Mouse (Mus musculus) midbrain, postnatal 0 days (tissue): ENCODE results near the gene Cnn2. TPM values are rescaled to one million over a fixed set of nuclear protein-coding genes. Genes with fewer than 3 reads are reported as not detected.

Source experiments
- ATAC-seq: fragments of 200-750 bp; cut with Nextera tagmentation; 2 replicates; pipeline ENCODE4 v1.8.0; 2017; ENCODE audit warnings: moderate number of reproducible peaks, mild to moderate bottlenecking, moderate TSS enrichment, moderate library complexity; ENCODE audit not compliant: low FRiP score
- DNase-seq: peaks from one replicate; pipeline ENCODE4 v3.0.0-alpha.2; 2015; ENCODE audit warnings: low spot score
- H3K27ac ChIP-seq: fragments of 300-500 bp; sonication (generic); 2 replicates; pipeline ENCODE4 v1.5.1; 2014; ENCODE audit warnings: low read depth, mild to moderate bottlenecking, low read length, mixed read lengths
- H3K27me3 ChIP-seq: fragments of 300-500 bp; sonication (generic); 2 replicates; pipeline ENCODE4 v1.6.1; 2014; ENCODE audit warnings: low read length, control low read depth, mixed read lengths; ENCODE audit not compliant: insufficient read depth
- H3K36me3 ChIP-seq: fragments of 300-500 bp; sonication (generic); 2 replicates; pipeline ENCODE4 v1.6.1; 2014; ENCODE audit warnings: low read length, control low read depth, mixed read lengths; ENCODE audit not compliant: insufficient read depth
- H3K4me1 ChIP-seq: fragments of 300-500 bp; sonication (generic); 2 replicates; pipeline ENCODE4 v1.6.1; 2014; ENCODE audit warnings: mild to moderate bottlenecking, control low read depth, antibody characterized with exemption, low read length, mixed read lengths; ENCODE audit not compliant: insufficient read depth
- H3K4me2 ChIP-seq: fragments of 300-500 bp; sonication (generic); 2 replicates; pipeline ENCODE4 v1.6.1; 2014; ENCODE audit warnings: low read depth, mild to moderate bottlenecking, low read length, mixed read lengths; ENCODE audit not compliant: poor library complexity, severe bottlenecking
- H3K4me3 ChIP-seq: fragments of 300-500 bp; sonication (generic); 2 replicates; pipeline ENCODE4 v1.5.1; 2014; ENCODE audit warnings: low read depth, mild to moderate bottlenecking, low read length, moderate library complexity
- H3K9ac ChIP-seq: fragments of 300-500 bp; sonication (generic); replicated peaks from 2 replicates; pipeline ENCODE4 v1.6.1; 2014; ENCODE audit warnings: mild to moderate bottlenecking, low read length, moderate library complexity, mixed read lengths; ENCODE audit not compliant: poor library complexity, severe bottlenecking
- H3K9me3 ChIP-seq: fragments of 300-500 bp; sonication (generic); 2 replicates; pipeline ENCODE4 v1.6.1; 2016; ENCODE audit warnings: low read length, control low read depth
- CTCF ChIP-seq: IDR thresholded peaks from 2 replicates; pipeline ENCODE4 v1.5.1; 2016; ENCODE audit warnings: antibody characterized with exemption, mild to moderate bottlenecking
- WGBS: fragments of 180-500 bp; shearing (Covaris S2); extraction: QIAGEN DNeasy Blood & Tissue Kit; methylation state at CpG from one replicate; pipeline ENCODE4 v1.1.7; 2014; 5-methylcytosine and 5-hydroxymethylcytosine counted together
- polyA plus RNA-seq: library from polyadenylated mRNA; unstranded; fragments of >200 nt; fragmentation: Nextera tagmentation; extraction: Ambion mirVana; gene quantifications from 2 replicates; pipeline ENCODE4 v1.2.1, GENCODE M21; 2015
- total RNA-seq: library from RNA; depleted of rRNA; stranded (reverse); fragments of >200 nt; gene quantifications from 2 replicates; pipeline ENCODE4 v1.2.3, GENCODE M21; 2014

Cnn2 gene
- total and polyA plus RNA-seq, 2 experiments from 2014 or later = 12.6 to 19.5 TPM

DNA sequence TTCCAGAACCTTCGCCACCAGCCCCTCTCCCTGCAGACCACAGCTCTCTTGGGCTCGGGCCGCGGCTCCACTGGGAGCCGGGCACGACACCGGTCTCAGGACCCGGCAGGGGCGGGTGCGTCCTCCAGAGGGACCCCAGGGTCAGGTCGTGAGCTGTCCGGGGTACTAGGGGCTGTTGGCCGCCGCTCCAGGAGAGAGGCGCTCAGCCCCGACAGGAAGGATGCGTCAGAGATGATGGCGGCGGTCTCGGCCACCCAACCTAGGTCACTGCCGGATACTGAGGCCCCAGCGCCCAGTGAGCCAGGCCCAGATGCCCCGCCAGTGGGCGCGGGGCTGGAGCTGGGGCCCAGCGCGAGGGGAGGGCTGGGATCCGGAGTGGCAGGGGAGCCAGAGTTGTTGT, 11.1 kb upstream of the Cnn2 start:
- H3K36me3 ChIP-seq = peaks cover 42% of the 10 kb centered on the region
- peaks cover 4% of the 10 kb centered on the region for H3K4me1 ChIP-seq
- ATAC-seq (no peak), DNase-seq (no peak)
- 84% methylated on average over 27 of the region's 28 CpGs for WGBS
- no peak overlapping the region for H3K4me2 ChIP-seq
- H3K27ac ChIP-seq = no peak overlapping the region
- TF ChIP-seq CTCF = no peak
- no peaks in the 10 kb centered on the region for H3K27me3 ChIP-seq
- no peak overlapping the region for H3K9ac ChIP-seq
- no peak overlapping the region for H3K4me3 ChIP-seq
- H3K9me3 ChIP-seq = no peaks in the 10 kb centered on the region

DNA sequence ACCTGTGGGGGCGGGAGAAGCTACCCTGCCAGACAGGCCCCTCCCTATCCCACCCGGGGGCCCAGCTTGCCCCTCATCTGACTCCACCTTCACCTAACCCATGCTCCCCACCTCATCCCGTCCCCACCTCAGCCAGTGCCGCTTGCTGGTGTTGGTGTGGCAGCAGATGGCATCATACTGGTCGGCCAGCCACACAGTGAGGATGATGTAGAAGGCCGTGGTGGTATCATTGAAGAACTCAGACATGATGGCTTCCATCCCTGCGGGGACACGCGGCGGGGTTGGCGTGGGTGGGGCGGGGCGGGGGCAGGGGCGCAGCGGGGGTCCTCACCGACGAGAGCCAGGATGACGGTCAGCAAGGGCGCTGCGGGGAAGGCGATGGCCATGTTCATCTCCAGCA, 10.3 kb upstream of the Cnn2 start:
- Histone ChIP-seq H3K27ac (no peak overlapping the region), H3K27me3 (no peaks in the 10 kb centered on the region), H3K4me3 (no peak overlapping the region), H3K36me3 (peaks cover 42% of the 10 kb centered on the region), H3K9ac (no peak overlapping the region), H3K9me3 (no peaks in the 10 kb centered on the region), H3K4me2 (no peak overlapping the region), H3K4me1 (peaks cover 11% of the 10 kb centered on the region)
- 97% methylated on average over 18 of the region's 21 CpGs for WGBS
- ATAC-seq (no peak), DNase-seq (no peak)
- no peak for TF ChIP-seq CTCF

DNA sequence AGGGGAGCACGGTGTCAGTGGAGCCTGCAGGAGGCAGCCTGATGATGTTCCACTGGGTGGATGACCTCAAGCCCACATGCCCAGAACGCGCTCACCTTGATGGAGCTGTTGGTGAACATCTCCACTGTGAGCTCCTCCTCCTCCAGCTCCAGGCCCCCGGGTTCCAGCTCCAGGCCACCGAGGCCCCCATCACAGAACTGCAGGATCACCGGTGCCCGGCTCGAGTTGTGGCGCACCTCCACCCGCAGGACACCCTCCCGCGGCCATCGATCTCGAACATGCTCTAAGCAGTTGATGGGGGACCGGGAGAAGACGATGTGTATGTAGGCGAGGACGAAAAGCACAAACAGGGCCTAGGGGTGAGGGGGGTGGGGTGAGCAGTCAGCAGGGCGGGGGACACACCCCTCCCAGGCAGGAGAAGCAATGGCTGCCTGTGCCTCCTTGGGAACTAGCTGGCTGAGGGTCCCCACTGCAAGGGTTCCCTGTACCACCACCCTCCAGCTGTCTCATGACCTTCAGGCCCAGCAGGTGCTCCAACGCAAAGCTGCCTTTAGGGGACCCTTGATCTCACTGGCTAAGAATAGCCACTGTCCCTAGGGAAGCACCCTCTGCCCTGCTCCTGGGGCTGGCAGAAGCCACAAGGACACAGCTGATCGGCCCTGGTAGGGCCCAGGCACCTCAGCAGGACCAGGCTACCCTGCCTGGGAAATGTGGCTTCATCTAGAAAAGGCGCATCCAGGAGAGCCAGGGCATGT, 8.8 kb upstream of the Cnn2 start:
- 92% methylated on average over 22 of the region's 22 CpGs for WGBS
- Histone ChIP-seq H3K27ac (no peak overlapping the region), H3K9me3 (no peaks in the 10 kb centered on the region), H3K4me3 (no peak overlapping the region), H3K4me2 (no peak overlapping the region), H3K4me1 (peaks cover 15% of the 10 kb centered on the region), H3K9ac (no peak overlapping the region), H3K27me3 (no peaks in the 10 kb centered on the region), H3K36me3 (peaks cover 42% of the 10 kb centered on the region)
- DNase-seq = no peak
- no peak for ATAC-seq
- no peak for TF ChIP-seq CTCF

DNA sequence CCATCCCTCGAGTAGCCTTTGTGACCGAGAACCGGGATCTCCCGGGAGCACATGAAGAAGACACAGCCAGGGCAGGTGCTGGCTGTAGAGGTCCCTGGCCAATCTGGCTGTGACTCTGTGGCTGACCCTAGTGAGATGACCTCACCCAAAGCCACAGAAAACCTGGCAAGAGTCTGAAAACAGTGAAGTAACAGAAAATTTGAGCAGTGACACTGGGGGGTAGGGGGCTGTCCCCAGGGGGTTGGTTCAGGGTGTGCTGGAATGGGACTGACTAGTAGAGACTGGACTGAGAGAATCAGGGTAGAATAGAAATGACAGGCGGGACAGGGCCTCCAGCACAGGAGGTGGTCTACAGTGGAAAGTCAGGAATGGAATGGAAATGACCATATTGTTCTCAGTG, 5.2 kb upstream of the Cnn2 start:
- H3K9ac ChIP-seq = peak overlapping the region; percentile 89
- ATAC-seq (no peak), DNase-seq (no peak)
- H3K36me3 ChIP-seq = peaks cover 14% of the 10 kb centered on the region
- no peaks in the 10 kb centered on the region for H3K9me3 ChIP-seq
- 78% methylated on average over 5 of the region's 5 CpGs for WGBS
- peaks cover 17% of the 10 kb centered on the region for H3K4me1 ChIP-seq
- peak overlapping the region; percentile 96 for H3K27ac ChIP-seq
- peak overlapping the region; percentile 75 for H3K4me3 ChIP-seq
- peaks cover 5% of the 10 kb centered on the region for H3K27me3 ChIP-seq
- H3K4me2 ChIP-seq = peak overlapping the region; percentile 69
- TF ChIP-seq CTCF = no peak

DNA sequence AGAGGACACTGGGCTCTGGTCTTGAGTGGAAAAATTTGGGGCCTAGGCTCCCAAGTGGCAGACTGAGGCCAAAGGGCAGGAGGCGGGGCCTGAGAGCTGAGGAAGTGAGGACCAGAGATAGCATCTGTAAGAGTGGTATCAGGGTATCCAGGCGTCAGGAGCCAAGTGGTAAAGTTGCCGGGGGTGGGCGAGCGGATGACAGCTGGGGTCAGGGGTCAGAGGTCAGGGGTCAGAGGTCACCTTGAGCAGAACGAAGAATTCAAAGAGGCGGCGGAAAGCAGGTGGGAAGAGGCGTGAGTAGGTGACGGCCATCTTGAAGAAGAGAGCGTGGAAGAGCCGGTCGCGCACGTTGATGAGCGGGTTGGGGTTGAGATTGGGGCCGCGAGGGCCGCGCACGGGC, 4.7 kb upstream of the Cnn2 start:
- Histone ChIP-seq H3K4me3 (peak overlapping the region; percentile 75), H3K9ac (peak overlapping the region; percentile 89), H3K4me1 (peaks cover 17% of the 10 kb centered on the region), H3K4me2 (peak overlapping the region; percentile 69), H3K9me3 (no peaks in the 10 kb centered on the region), H3K27ac (peak overlapping the region; percentile 96), H3K36me3 (peaks cover 10% of the 10 kb centered on the region), H3K27me3 (peaks cover 10% of the 10 kb centered on the region)
- TF ChIP-seq CTCF = no peak
- ATAC-seq = no peak
- peak; percentile 65 for DNase-seq
- WGBS = 0% methylated on average over 16 of the region's 21 CpGs

DNA sequence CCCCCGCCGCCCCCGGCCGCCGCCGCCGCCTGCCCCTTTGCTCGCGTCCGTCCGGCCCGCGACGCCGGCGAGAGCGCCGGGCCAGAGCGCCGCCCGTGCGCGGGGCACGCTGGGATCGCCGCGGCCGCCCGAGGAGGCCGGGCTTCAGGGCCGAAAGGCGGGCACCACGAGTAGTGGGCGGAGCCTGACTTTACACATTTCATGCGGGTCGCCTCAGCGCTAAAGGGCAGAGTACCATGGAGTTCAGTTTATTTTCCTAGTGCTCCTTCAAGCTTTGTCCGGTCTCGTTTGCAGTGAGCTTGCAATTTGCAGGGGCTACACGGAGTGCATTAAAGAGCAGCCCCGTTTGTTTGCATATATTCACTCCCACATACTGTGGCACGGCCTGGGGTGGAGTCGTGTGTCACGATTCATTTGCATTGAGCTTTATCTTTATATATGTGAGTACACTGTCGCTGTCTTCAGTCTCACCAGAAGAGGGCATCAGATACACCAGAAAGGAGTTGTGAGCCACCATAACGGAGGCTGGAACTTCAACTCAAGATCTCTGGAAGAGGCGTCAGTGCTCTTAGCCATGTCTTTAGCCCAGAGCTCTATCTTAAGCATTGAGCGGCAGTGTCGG, 4.1 kb upstream of the Cnn2 start, which contains the start of gene Tmem259:
TSS of gene Tmem259 (minus strand) at position 136 of the 622 bp plus-strand sequence.
- WGBS = 0% methylated on average over 33 of the region's 49 CpGs
- H3K4me3 ChIP-seq = peak within 1 kb of the TSS; percentile 75
- H3K27me3 ChIP-seq = peaks cover 16% of the 10 kb centered on the region
- ATAC-seq (peak; percentile 81), DNase-seq (peak; percentile 94)
- H3K9ac ChIP-seq = peak within 1 kb of the TSS; percentile 89
- peak within 1 kb of the TSS; percentile 96 for H3K27ac ChIP-seq
- TF ChIP-seq CTCF = peak; percentile 88
- H3K4me1 ChIP-seq = peaks cover 17% of the 10 kb centered on the region
- no peaks in the 10 kb centered on the region for H3K9me3 ChIP-seq
- H3K36me3 ChIP-seq = peaks cover 3% of the 10 kb centered on the region
- H3K4me2 ChIP-seq = peak within 1 kb of the TSS; percentile 69
